Mouse (Mus musculus) pancreas, adult 10 weeks (tissue): ENCODE data around the gene Uck1. TPM values are rescaled to one million over a fixed set of nuclear protein-coding genes. Genes with fewer than 3 reads are reported as not detected.

ENCODE experiments used
- polyA plus RNA-seq: library from polyadenylated mRNA; stranded (reverse); fragments of 350-450 nt; fragmentation: Illumina TruSeq; extraction: RNeasy Lipid Tissue Mini Kit (QIAGEN cat#74804); gene quantifications from one replicate; pipeline ENCODE4 v1.2.3, GENCODE M21; 2015; ENCODE audit warnings: low read depth, low replicate concordance; ENCODE audit not compliant: insufficient read depth

Gene Uck1
- 20.1 TPM for polyA plus RNA-seq

GRCm38 (mm10) chr2:32259657-32260417 lies at the start of gene Uck1:
TSS of gene Uck1 (minus strand) at chr2:32260159.

GRCm38 (mm10) chr2:32287923-32288367 lies 28.0 kb upstream of the Uck1 start, which contains the start of gene Swi5:
TSS of gene Swi5 (minus strand) at chr2:32288075.

GRCm38 (mm10) chr2:32287334-32287840 lies 27.4 kb upstream of the Uck1 start, which contains the start of gene Golga2:
TSS of gene Golga2 (plus strand) at chr2:32287384.

GRCm38 (mm10) chr2:32235886-32236759 lies 23.8 kb downstream of the Uck1 start, which contains the start of gene Pomt1:
TSS of gene Pomt1 (plus strand) at chr2:32236590.

Other genes starting within 250 kb of the Uck1 start
- gene Fam78a, start 175.3 kb downstream of the Uck1 start, polyA plus RNA-seq: 1.3 TPM
- gene Plpp7, start 164.6 kb downstream of the Uck1 start, polyA plus RNA-seq: 4.7 TPM
- 13.6 TPM for gene Prrc2b, start 109.1 kb downstream of the Uck1 start, polyA plus RNA-seq
- gene Pomt1, start 23.6 kb downstream of the Uck1 start, polyA plus RNA-seq: 4.7 TPM
- gene Golga2, start 27.2 kb upstream of the Uck1 start, polyA plus RNA-seq: 13.0 TPM
- 67.1 TPM for gene Swi5, start 27.9 kb upstream of the Uck1 start, polyA plus RNA-seq
- 37.5 TPM for gene Ciz1, start 92.2 kb upstream of the Uck1 start, polyA plus RNA-seq
- gene Dnm1, start 93.2 kb upstream of the Uck1 start, polyA plus RNA-seq: 12.4 TPM
- 20.2 TPM for gene 1110008P14Rik, start 121.8 kb upstream of the Uck1 start, polyA plus RNA-seq
- 4.9 TPM for gene Lcn2, start 128.1 kb upstream of the Uck1 start, polyA plus RNA-seq
- gene Ptges2, start 135.7 kb upstream of the Uck1 start, polyA plus RNA-seq: 5.3 TPM
- gene Naif1, start 190.3 kb upstream of the Uck1 start, polyA plus RNA-seq: 0.50 TPM
- gene Slc25a25, start 191.3 kb upstream of the Uck1 start, polyA plus RNA-seq: 4.5 TPM